Mouse (Mus musculus) B cell, adult 62 days (primary cell): ENCODE measurements around the gene Olfr560. TPM values are rescaled to one million over a fixed set of nuclear protein-coding genes. Genes with fewer than 3 reads are reported as not detected.

ENCODE experiments used
- total RNA-seq: library from RNA; stranded (reverse); gene quantifications from 4 replicates; pipeline ENCODE4 v1.2.4, GENCODE M21; 2023

Olfr560 gene
- total RNA-seq = not detected in 4 replicates

DNA sequence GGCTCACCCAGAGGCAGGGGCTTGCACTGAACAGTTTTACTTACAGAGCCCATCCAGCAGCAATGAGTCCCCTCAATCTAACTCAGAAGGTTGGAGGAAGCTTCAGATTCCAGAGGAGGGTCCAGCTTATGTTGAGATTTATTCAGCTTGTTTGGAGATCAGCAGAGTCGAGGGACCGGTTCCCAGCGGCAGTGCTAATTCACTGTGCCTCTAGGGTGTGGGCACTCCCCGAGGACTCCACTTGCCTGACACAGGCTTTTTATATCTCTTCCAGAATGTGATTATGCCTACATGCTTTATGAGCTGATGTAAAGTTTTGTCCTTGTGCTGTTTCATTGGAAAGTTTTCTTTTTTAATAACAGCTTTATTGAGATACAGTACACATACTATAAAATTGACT is at the start of gene Olfr560, which contains the start of gene Olfr78:
Gene Olfr560, minus strand, starts transcription at position 101 of the 400 bp plus-strand sequence.
Gene Olfr78, minus strand, starts transcription at position 206 of the 400 bp plus-strand sequence.

GRCm38 (mm10) chr7:102803180-102803579 is 44.0 kb upstream of the Olfr560 start, which contains the start of gene Olfr564:
TSS of gene Olfr564 (plus strand) at chr7:102803480.

DNA sequence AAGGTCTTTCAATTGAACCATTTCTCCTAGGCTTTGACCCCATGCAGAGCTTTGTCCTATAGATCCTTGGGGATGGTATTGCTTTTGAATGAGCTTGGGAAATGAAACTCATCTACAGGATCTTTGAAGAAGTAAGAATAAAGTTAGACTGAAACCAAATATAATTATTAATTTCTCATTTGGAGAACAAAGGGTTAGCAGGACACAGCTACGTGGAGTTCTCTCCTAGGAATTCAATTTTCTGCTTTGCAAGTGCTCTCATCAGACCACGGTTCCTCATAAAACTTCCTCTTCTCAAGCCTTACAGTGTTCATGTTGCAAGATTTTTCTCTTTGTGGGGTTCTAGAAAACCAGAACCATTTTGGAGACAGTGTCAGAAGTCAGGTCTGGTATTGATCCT is 11.8 kb upstream of the Olfr560 start, which contains the start of gene Olfr561:
Gene Olfr561, plus strand, starts transcription at position 301 of the 400 bp plus-strand sequence.

DNA sequence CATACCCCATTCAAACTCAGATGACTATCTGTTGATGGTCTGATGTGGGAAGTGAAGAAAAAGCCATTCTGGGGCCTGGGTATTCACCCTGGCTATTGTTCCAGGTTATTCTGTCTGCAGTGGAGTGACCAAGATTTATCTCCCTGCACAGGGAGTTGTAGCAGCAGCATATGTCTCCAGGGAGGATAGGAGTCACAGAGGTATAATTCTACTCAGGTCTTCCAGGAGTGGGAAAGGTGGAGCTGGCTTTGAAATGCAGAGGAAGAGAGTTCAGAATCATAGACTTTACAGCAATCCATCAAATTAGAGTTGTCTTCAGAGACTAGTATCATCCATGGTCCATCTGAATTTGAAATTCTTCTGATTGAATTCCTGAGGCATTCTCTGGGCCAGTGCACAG is 31.8 kb downstream of the Olfr560 start, which contains the start of gene Olfr559:
Gene Olfr559, minus strand, starts transcription at position 101 of the 400 bp plus-strand sequence.

GRCm38 (mm10) chr7:102718970-102719369 is 40.2 kb downstream of the Olfr560 start, which contains the start of gene Olfr33:
TSS of gene Olfr33 (minus strand) at chr7:102719070.

DNA sequence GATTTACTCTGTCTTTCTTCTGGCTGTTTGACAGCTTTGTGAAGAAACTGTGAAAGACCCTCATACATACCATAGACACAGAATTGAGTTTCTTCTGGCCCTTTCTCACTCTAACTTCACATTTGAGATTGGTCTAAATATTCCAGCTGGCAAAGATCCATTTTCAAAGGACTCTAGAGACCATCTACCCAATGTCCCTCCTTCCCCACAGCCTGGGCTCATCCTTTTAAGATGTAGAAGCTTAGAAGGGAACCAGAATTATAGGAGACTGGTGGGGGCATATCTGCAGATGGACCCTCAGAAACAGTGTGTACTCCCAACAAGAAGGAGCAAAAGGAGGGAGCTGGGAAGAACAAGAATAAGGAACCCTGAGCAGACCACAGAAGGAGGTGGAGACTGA is 57.3 kb downstream of the Olfr560 start, which contains the start of gene Olfr558:
Gene Olfr558, plus strand, starts transcription at position 301 of the 400 bp plus-strand sequence.

Other genes with a start within 250 kb of the Olfr560 start
- gene Olfr547, start 224.6 kb downstream of the Olfr560 start, total RNA-seq = not detected in 4 replicates
- not detected in 4 replicates for gene Olfr548-ps1, start 218.5 kb downstream of the Olfr560 start, total RNA-seq
- gene Olfr549, start 209.5 kb downstream of the Olfr560 start, total RNA-seq = not detected in 4 replicates
- 32.2 to 40.5 TPM (median 36.2 TPM) in 4 replicates for gene Trim21, start 193.9 kb downstream of the Olfr560 start, total RNA-seq
- not detected in 4 replicates for gene Olfr550, start 187.9 kb downstream of the Olfr560 start, total RNA-seq
- gene Olfr551, start 167.5 kb downstream of the Olfr560 start, total RNA-seq = not detected in 4 replicates
- gene Olfr552, start 161.6 kb downstream of the Olfr560 start, total RNA-seq = not detected in 4 replicates
- not detected in 4 replicates for gene Olfr553, start 141.1 kb downstream of the Olfr560 start, total RNA-seq
- gene Olfr554, start 120.9 kb downstream of the Olfr560 start, total RNA-seq = not detected in 4 replicates
- not detected in 4 replicates for gene Olfr555, start 100.5 kb downstream of the Olfr560 start, total RNA-seq
- not detected in 4 replicates for gene Olfr556, start 94.5 kb downstream of the Olfr560 start, total RNA-seq
- gene Trim68, start 72.0 kb downstream of the Olfr560 start, total RNA-seq = 11.7 to 17.4 TPM (median 15.2 TPM) in 4 replicates
- not detected in 4 replicates for gene Olfr557, start 63.5 kb downstream of the Olfr560 start, total RNA-seq
- gene Olfr558, start 57.2 kb downstream of the Olfr560 start, total RNA-seq = not detected in 4 replicates
- gene Olfr33, start 40.3 kb downstream of the Olfr560 start, total RNA-seq = not detected in 4 replicates
- not detected in 4 replicates for gene Olfr559, start 31.9 kb downstream of the Olfr560 start, total RNA-seq
- not detected in 4 replicates for gene Olfr78, start 105 bp upstream of the Olfr560 start, total RNA-seq
- gene Olfr561, start 11.9 kb upstream of the Olfr560 start, total RNA-seq = not detected in 4 replicates
- gene Olfr564, start 44.1 kb upstream of the Olfr560 start, total RNA-seq = not detected in 4 replicates
- gene Olfr566, start 99.4 kb upstream of the Olfr560 start, total RNA-seq = not detected in 4 replicates
- not detected in 4 replicates for gene Olfr568, start 117.8 kb upstream of the Olfr560 start, total RNA-seq
- not detected in 4 replicates for gene Olfr569, start 131.5 kb upstream of the Olfr560 start, total RNA-seq
- not detected in 4 replicates for gene Olfr570, start 135.2 kb upstream of the Olfr560 start, total RNA-seq
- not detected in 4 replicates for gene Olfr571, start 158.2 kb upstream of the Olfr560 start, total RNA-seq
- not detected in 4 replicates for gene Olfr572, start 165.0 kb upstream of the Olfr560 start, total RNA-seq
- gene Olfr573-ps1, start 183.2 kb upstream of the Olfr560 start, total RNA-seq = not detected in 4 replicates
- not detected in 4 replicates for gene Olfr574, start 189.1 kb upstream of the Olfr560 start, total RNA-seq
- gene Olfr575, start 199.4 kb upstream of the Olfr560 start, total RNA-seq = not detected in 4 replicates
- gene Olfr576, start 203.3 kb upstream of the Olfr560 start, total RNA-seq = not detected in 4 replicates
- gene Olfr577, start 216.6 kb upstream of the Olfr560 start, total RNA-seq = not detected in 4 replicates
- not detected in 4 replicates for gene Olfr578, start 230.0 kb upstream of the Olfr560 start, total RNA-seq